Mouse (Mus musculus) forebrain, embryonic 12.5 days (tissue): ENCODE data around the gene Fam19a1. TPM values are rescaled to one million over a fixed set of nuclear protein-coding genes. Genes with fewer than 3 reads are reported as not detected.
"Not testable (repeated sequence)": the region's sequence is repeated elsewhere in the genome, so short reads cannot be mapped to it uniquely, and the experiment has no call there.

Experiments
- ATAC-seq: fragments of 200-750 bp; cut with Nextera tagmentation; 2 replicates; pipeline ENCODE4 v1.8.0; 2017; ENCODE audit warnings: moderate TSS enrichment; ENCODE audit not compliant: low FRiP score
- H3K27ac ChIP-seq: fragments of 300-500 bp; sonication (generic); 2 replicates; pipeline ENCODE4 v1.5.1; 2016; ENCODE audit warnings: mild to moderate bottlenecking
- H3K27me3 ChIP-seq: fragments of 300-500 bp; sonication (generic); 2 replicates; pipeline ENCODE4 v1.6.1; 2016; ENCODE audit warnings: mild to moderate bottlenecking
- H3K36me3 ChIP-seq: fragments of 300-500 bp; sonication (generic); replicated peaks from 2 replicates; pipeline ENCODE4 v1.6.1; 2016; ENCODE audit warnings: mild to moderate bottlenecking
- H3K4me1 ChIP-seq: fragments of 300-500 bp; sonication (generic); 2 replicates; pipeline ENCODE4 v1.6.1; 2016
- H3K4me2 ChIP-seq: fragments of 300-500 bp; sonication (generic); 2 replicates; pipeline ENCODE4 v1.6.1; 2016; ENCODE audit warnings: mild to moderate bottlenecking, moderate library complexity
- H3K4me3 ChIP-seq: fragments of 300-500 bp; sonication (generic); replicated peaks from 2 replicates; pipeline ENCODE4 v1.5.1; 2016; ENCODE audit warnings: mild to moderate bottlenecking
- H3K9ac ChIP-seq: fragments of 300-500 bp; sonication (generic); 2 replicates; pipeline ENCODE4 v1.6.1; 2016; ENCODE audit warnings: mild to moderate bottlenecking
- H3K9me3 ChIP-seq: fragments of 300-500 bp; sonication (generic); 2 replicates; pipeline ENCODE4 v1.6.1; 2016
- WGBS: fragments of 180-500 bp; shearing (Covaris S2); methylation state at CpG from one replicate; pipeline ENCODE4 v1.1.7; 2016; 5-methylcytosine and 5-hydroxymethylcytosine counted together
- polyA plus RNA-seq: library from polyadenylated mRNA; unstranded; fragments of >200 nt; fragmentation: Nextera tagmentation; extraction: Ambion mirVana; gene quantifications from 2 replicates; pipeline ENCODE4 v1.2.1, GENCODE M21; 2016

Fam19a1 gene
- polyA plus RNA-seq, 1 experiment from 2014 or later, result 1.3 TPM

- H3K27ac ChIP-seq, result no peak overlapping the region
- no peak for ATAC-seq
- no peaks in the 10 kb centered on the region for H3K4me1 ChIP-seq
- no peaks in the 10 kb centered on the region for H3K27me3 ChIP-seq
- no peak overlapping the region for H3K4me2 ChIP-seq
- no peaks in the 10 kb centered on the region for H3K36me3 ChIP-seq
- H3K9ac ChIP-seq, result no peak overlapping the region
- H3K9me3 ChIP-seq, result no peaks in the 10 kb centered on the region
- no peak overlapping the region for H3K4me3 ChIP-seq
Observed at GRCm38 (mm10) chr6:96167031-96167430, 54.1 kb downstream of the Fam19a1 start.

- Histone ChIP-seq H3K36me3 (no peaks in the 10 kb centered on the region), H3K27me3 (0 out of 2 replicates have a peak, but pooled peaks cover 4% of the 10 kb centered on the region), H3K4me3 (no peak overlapping the region), H3K4me1 (no peaks in the 10 kb centered on the region), H3K9me3 (no peaks in the 10 kb centered on the region), H3K4me2 (no peak overlapping the region), H3K9ac (no peak overlapping the region), H3K27ac (no peak overlapping the region)
- 86% methylated on average over 3 of the region's 3 CpGs for WGBS
- no peak for ATAC-seq
Observed at GRCm38 (mm10) chr6:96173681-96174080, 60.7 kb downstream of the Fam19a1 start.

DNA sequence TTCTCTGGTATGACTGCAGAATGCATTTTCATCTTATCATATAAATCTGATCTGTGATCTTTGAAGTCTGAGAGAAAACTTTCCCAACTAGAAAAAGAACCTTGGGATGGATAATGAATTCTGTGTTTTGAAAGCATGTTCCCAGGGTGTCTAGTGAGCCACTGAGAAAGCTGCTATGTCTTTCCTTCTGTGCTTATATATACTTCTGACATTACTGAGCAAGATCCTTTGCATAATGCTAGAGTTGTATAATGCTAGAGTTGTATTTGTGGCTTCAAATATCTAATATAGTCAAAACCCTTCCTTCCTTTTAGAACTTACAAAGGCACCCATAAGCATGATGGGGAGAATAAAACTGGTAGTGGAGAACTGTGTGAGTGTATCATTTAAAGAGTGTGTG is 65.6 kb downstream of the Fam19a1 start:
- no peaks in the 10 kb centered on the region for H3K36me3 ChIP-seq
- peaks cover 3% of the 10 kb centered on the region; the same call in 1 of the 2 replicates for H3K4me1 ChIP-seq
- ATAC-seq, result no peak
- H3K4me2 ChIP-seq, result no peak overlapping the region
- H3K4me3 ChIP-seq, result no peak overlapping the region
- H3K27me3 ChIP-seq, result peaks cover 24% of the 10 kb centered on the region
- H3K9me3 ChIP-seq, result no peaks in the 10 kb centered on the region
- H3K9ac ChIP-seq, result no peak overlapping the region
- no peak overlapping the region for H3K27ac ChIP-seq

DNA sequence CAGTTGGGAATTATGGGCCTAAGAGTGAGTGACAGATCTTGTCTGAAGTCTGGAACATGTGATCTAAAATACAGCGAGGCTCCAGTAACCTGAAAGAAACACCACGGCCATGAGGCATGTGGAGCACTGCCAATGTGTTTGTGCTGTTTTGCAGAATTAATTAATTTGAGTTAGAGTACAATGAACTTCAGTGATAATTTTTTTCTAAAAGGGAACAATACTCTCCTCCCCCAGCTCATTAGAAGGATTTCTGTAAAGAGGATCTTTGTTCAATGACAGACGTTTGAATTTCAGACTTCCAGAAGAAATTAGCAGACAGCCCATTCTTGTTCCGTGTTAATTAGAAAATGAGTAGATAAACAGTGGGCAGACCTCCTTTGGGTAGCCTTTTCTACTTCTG is 70.4 kb downstream of the Fam19a1 start:
- H3K9ac ChIP-seq, result no peak overlapping the region
- no peaks in the 10 kb centered on the region for H3K36me3 ChIP-seq
- peak; percentile 23; the same call in 1 of the 2 replicates for ATAC-seq
- no peak overlapping the region for H3K4me3 ChIP-seq
- no peak overlapping the region for H3K4me2 ChIP-seq
- peaks cover 30% of the 10 kb centered on the region for H3K27me3 ChIP-seq
- H3K9me3 ChIP-seq, result no peaks in the 10 kb centered on the region
- WGBS, result 26% methylated on average over 4 of the region's 4 CpGs
- H3K27ac ChIP-seq, result no peak overlapping the region
- H3K4me1 ChIP-seq, result peaks cover 4% of the 10 kb centered on the region; the same call in 1 of the 2 replicates

- ATAC-seq, result no peak
- H3K36me3 ChIP-seq, result no peaks in the 10 kb centered on the region
- H3K27me3 ChIP-seq, result peaks cover 14% of the 10 kb centered on the region; the same call in 1 of the 2 replicates
- no peak overlapping the region for H3K27ac ChIP-seq
- no peak overlapping the region for H3K4me3 ChIP-seq
- peaks cover 4% of the 10 kb centered on the region; the same call in 1 of the 2 replicates for H3K4me1 ChIP-seq
- no peak overlapping the region for H3K4me2 ChIP-seq
- no peaks in the 10 kb centered on the region for H3K9me3 ChIP-seq
- H3K9ac ChIP-seq, result no peak overlapping the region
- WGBS, result 79% methylated on average over 2 of the region's 2 CpGs
Observed at GRCm38 (mm10) chr6:96186517-96186916, 73.6 kb downstream of the Fam19a1 start.

- ATAC-seq, H3K27ac ChIP-seq, H3K36me3 ChIP-seq, H3K4me3 ChIP-seq, H3K4me1 ChIP-seq, H3K9me3 ChIP-seq, H3K4me2 ChIP-seq, H3K9ac ChIP-seq, H3K27me3 ChIP-seq: not testable (repeated sequence)
- WGBS, result 90% methylated on average over 2 of the region's 2 CpGs
Observed at GRCm38 (mm10) chr6:96198991-96199390, 86.0 kb downstream of the Fam19a1 start.

DNA sequence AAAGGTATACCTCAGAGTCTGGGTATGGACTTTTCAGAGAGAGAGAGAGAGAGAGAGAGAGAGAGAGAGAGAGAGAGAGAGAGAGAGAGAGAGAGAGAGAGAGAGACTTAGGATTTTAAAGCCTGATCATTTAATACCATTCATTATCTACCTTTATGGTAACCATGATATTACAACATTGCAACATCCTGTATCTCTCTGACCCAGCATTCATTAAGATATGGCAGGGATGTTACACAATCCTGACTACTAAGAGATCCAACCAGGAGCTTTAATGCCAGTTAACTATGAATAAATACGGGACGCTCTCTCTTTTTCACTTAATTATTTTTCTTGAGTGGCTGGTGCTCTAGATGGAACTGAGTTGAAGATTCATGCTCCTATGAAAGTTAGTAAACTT is 92.4 kb downstream of the Fam19a1 start:
- Histone ChIP-seq H3K36me3 (no peaks in the 10 kb centered on the region), H3K9me3 (no peaks in the 10 kb centered on the region), H3K4me3 (no peak overlapping the region), H3K27me3 (no peaks in the 10 kb centered on the region), H3K4me2 (no peak overlapping the region), H3K9ac (no peak overlapping the region), H3K4me1 (no peaks in the 10 kb centered on the region), H3K27ac (no peak overlapping the region)
- no peak for ATAC-seq
- 91% methylated on average over 2 of the region's 2 CpGs for WGBS

DNA sequence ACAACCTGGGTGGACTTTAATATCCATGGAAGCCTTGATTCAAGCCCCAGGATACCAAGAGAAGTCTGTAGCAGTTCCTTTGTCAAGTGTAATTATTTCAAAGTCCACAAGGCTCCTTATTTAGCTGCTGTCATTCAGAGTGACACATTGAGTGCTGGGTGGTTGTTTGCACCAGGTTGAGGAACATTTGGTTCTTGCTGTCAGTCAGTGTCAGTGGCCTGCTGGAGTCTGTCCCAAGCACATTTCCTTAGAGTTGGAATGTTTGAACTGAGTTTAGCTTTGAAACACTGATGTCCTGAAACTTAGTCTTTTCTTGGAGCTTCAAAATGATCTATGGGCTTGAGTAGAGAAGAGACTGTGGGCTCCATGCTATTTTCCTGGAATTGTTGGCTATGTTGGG is 121.9 kb downstream of the Fam19a1 start:
- Histone ChIP-seq H3K4me2 (no peak overlapping the region), H3K9ac (no peak overlapping the region), H3K9me3 (no peaks in the 10 kb centered on the region), H3K36me3 (no peaks in the 10 kb centered on the region), H3K4me3 (no peak overlapping the region), H3K27ac (no peak overlapping the region), H3K27me3 (no peaks in the 10 kb centered on the region), H3K4me1 (no peaks in the 10 kb centered on the region)
- ATAC-seq, result no peak

DNA sequence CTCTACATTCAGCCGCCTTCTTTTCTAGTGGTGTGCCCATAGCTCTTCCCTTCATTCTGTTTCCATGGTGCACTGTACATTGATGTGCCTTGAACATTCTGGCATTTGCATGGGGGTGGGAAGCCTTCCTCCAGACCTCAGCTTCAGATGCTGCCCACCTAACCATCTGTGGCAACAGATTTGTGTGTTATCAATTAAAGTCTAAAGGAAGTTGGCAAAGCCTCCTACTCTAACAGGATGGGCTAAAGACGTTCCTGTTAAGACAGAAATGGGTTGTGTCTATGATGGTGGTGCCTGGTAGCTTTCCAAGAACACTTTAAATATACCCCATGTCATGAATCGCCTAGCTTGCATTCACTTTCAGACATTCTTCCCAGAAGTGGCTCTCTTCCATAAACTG is 131.4 kb downstream of the Fam19a1 start:
- no peaks in the 10 kb centered on the region for H3K27me3 ChIP-seq
- H3K36me3 ChIP-seq, result no peaks in the 10 kb centered on the region
- no peaks in the 10 kb centered on the region for H3K9me3 ChIP-seq
- H3K27ac ChIP-seq, result no peak overlapping the region
- WGBS, result 91% methylated on average over 3 of the region's 3 CpGs
- no peak for ATAC-seq
- H3K4me1 ChIP-seq, result no peaks in the 10 kb centered on the region
- H3K4me2 ChIP-seq, result no peak overlapping the region
- no peak overlapping the region for H3K9ac ChIP-seq
- no peak overlapping the region for H3K4me3 ChIP-seq

- Histone ChIP-seq H3K9ac (no peak overlapping the region), H3K9me3 (no peaks in the 10 kb centered on the region), H3K27ac (no peak overlapping the region), H3K4me2 (no peak overlapping the region), H3K36me3 (no peaks in the 10 kb centered on the region), H3K27me3 (no peaks in the 10 kb centered on the region), H3K4me3 (no peak overlapping the region), H3K4me1 (no peaks in the 10 kb centered on the region)
- no peak for ATAC-seq
- 31% methylated on average over 3 of the region's 3 CpGs for WGBS
Observed at GRCm38 (mm10) chr6:96252001-96252400, 139.0 kb downstream of the Fam19a1 start.

GRCm38 (mm10) chr6:96254815-96255214 is 141.9 kb downstream of the Fam19a1 start:
- no peak overlapping the region for H3K4me3 ChIP-seq
- H3K27ac ChIP-seq, result no peak overlapping the region
- 37% methylated on average over 2 of the region's 2 CpGs for WGBS
- no peak overlapping the region for H3K9ac ChIP-seq
- H3K4me1 ChIP-seq, result no peaks in the 10 kb centered on the region
- ATAC-seq, result no peak
- H3K4me2 ChIP-seq, result no peak overlapping the region
- H3K27me3 ChIP-seq, result peaks cover 4% of the 10 kb centered on the region; the same call in 1 of the 2 replicates
- no peaks in the 10 kb centered on the region for H3K36me3 ChIP-seq
- no peaks in the 10 kb centered on the region for H3K9me3 ChIP-seq

DNA sequence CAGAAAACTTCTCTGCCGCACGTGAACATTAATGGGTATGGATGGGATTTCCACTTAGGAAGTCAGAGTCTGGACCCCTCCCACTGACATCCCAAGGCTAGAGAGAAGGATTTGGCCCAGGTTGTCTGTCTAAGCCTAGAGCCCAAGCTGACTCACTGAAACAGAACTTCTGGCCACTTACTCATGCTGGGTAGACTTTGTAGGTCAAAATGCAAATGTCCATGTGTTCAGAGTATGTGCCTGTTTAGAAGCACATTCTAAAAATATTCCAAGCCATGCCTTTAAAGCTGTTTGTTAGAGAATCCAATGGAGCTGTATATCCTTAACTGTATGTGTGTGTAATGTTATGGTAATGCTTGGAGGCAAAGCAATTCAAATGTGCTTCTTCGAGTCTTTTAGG is 145.7 kb downstream of the Fam19a1 start:
- Histone ChIP-seq H3K36me3 (no peaks in the 10 kb centered on the region), H3K4me1 (no peaks in the 10 kb centered on the region), H3K27me3 (peaks cover 4% of the 10 kb centered on the region; the same call in 1 of the 2 replicates), H3K4me3 (no peak overlapping the region), H3K9me3 (no peaks in the 10 kb centered on the region), H3K27ac (no peak overlapping the region), H3K9ac (no peak overlapping the region), H3K4me2 (no peak overlapping the region)
- no peak for ATAC-seq
- 89% methylated on average over 3 of the region's 3 CpGs for WGBS

DNA sequence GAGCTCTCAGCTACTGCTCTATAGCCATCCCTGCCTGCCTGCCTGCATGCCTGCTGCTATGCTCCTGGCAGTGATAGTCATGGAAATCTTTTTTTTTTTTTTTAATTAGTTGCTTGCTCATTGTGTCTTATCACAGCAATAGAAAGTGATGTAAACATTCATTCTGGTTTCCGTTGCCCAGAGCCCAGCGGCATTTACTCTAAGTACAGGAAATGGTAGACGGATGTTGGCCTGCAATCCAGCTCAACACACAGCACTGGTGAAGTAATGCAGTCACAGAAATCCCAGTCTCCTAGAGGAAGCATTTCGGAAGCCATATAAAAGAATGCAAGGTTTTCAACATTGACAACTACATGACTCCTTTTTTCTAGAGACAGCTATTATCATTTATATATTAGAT is 153.5 kb downstream of the Fam19a1 start:
- H3K9me3 ChIP-seq, result no peaks in the 10 kb centered on the region
- H3K36me3 ChIP-seq, result no peaks in the 10 kb centered on the region
- H3K4me1 ChIP-seq, result no peaks in the 10 kb centered on the region
- ATAC-seq, result no peak
- H3K9ac ChIP-seq, result no peak overlapping the region
- H3K27me3 ChIP-seq, result no peaks in the 10 kb centered on the region
- no peak overlapping the region for H3K27ac ChIP-seq
- no peak overlapping the region for H3K4me3 ChIP-seq
- no peak overlapping the region for H3K4me2 ChIP-seq
- 90% methylated on average over 4 of the region's 4 CpGs for WGBS

DNA sequence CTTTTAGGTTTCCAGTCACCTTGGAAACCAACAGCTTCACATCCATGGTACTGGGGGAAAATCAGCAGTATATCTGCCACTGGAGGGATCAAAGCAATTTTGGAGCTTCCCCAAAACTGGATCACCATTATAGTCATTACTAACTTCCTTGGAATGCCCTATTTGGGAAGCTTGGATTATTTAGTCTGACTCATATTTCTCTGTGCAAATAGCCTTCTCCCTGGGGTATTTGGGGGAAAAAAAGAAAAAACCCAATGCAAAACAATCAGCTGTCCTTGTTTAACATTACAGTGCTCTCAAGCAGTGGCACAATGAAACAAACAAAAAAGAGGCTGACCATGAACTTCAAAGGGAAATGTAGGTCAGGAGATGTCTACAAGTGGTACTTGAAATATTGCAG is 155.8 kb downstream of the Fam19a1 start:
- no peak for ATAC-seq

More for the DNA sequence above, 155.8 kb downstream of the Fam19a1 start:
- H3K9me3 ChIP-seq, result no peaks in the 10 kb centered on the region
- H3K9ac ChIP-seq, result no peak overlapping the region
- no peaks in the 10 kb centered on the region for H3K36me3 ChIP-seq
- no peaks in the 10 kb centered on the region for H3K27me3 ChIP-seq
- H3K4me3 ChIP-seq, result no peak overlapping the region
- H3K4me2 ChIP-seq, result no peak overlapping the region
- no peaks in the 10 kb centered on the region for H3K4me1 ChIP-seq
- no peak overlapping the region for H3K27ac ChIP-seq
